Mouse (Mus musculus) cortical plate, adult 2 months (tissue): ENCODE results near the gene Sncg.

Source experiments
- CTCF ChIP-seq: fragments of 200-500 bp; IDR thresholded peaks from 2 replicates; pipeline ENCODE4 v1.5.1; 2011; ENCODE audit warnings: mild to moderate bottlenecking, control low read depth, low read length; ENCODE audit not compliant: insufficient read depth; ENCODE audit errors: extremely low read depth
- POLR2A ChIP-seq: fragments of 200-500 bp; IDR thresholded peaks from 2 replicates; pipeline ENCODE4 v1.6.1; 2011; ENCODE audit warnings: mild to moderate bottlenecking, low read length, control low read depth; ENCODE audit not compliant: insufficient read depth; ENCODE audit errors: extremely low read depth

DNA sequence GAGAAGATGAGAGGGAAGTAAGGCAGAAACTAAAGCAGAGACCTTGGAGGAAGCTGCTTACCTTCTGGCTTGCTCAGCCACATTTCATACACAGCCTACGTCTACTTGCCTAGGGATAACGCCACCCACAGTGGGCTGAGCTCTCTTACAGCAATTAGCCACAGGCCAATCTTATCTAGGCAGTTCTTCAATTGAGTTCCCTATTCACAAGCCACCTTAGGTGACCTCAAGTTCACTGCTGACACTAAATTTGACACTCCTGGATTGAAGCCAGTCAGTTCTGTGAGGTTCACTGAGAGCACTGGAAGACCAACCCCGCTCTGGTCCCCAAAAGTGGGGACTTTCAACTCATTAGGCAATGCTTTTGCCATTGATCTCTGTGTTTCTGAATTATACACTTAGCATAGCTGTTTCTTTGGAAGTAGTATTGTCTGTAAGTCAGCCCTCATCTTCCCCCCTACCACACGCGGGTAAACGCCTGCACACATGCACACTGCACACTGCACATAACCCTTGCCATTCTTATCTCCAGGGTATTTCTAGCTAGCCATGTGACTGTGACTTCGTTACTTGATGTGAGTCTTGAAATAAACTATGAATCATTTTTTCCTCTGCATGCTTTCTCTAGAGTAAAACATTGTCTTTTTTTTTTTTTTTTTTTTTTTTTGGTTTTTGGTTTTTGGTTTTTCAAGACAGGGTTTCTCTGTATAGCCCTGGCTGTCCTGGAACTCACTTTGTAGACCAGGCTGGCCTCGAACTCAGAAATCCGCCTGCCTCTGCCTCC lies 8.5 kb upstream of the Sncg start:
- TF ChIP-seq POLR2A, result no peak
- TF ChIP-seq CTCF, result no peak
